Mouse (Mus musculus): ENCODE results near the gene Dhx36. TPM values are rescaled to one million over a fixed set of nuclear protein-coding genes. Genes with fewer than 3 reads are reported as not detected.

Dhx36 gene
- polyA plus RNA-seq, 1 experiment from 2014 or later, result 15.9 TPM

DNA sequence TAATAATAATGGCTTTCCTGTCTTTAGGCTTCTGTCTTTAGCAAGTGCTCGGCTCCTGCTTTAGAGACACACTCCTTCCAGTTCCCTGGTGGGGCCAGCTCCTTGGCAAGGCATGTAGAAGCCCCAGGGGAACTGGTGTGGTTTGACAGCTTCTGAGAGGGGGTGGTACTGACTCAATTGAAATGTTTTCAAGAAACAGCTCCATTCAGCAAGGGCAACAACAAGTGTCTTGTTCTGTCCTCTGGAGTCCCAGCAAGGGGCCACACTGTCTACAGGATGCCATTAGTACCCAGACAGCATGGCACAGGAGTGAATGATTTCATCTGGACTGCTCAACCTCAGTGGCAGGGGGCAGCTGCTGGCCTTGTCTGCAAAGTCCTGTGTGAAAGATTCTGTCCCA lies 51.0 kb downstream of the Dhx36 start:
- Histone ChIP-seq H3K9me3 (ENCODE audit: low read length) (no peaks in the 10 kb centered on the region), H3K27me3 (replicated peaks; ENCODE audit: insufficient read depth, low read length) (no peaks in the 10 kb centered on the region), H3K4me1 (ENCODE audit: insufficient read depth, low read depth, low read length) (peaks cover 3% of the 10 kb centered on the region; the same call in 1 of the 2 replicates), H3K4me3 (ENCODE audit: low read depth, low read length) (no peak overlapping the region), H3K4me2 (replicated peaks; ENCODE audit: low read depth, low read length) (no peak overlapping the region), H3K27ac (ENCODE audit: low read length) (no peak overlapping the region), H3K36me3 (ENCODE audit: insufficient read depth, low read length) (peaks cover 10% of the 10 kb centered on the region; the same call in 1 of the 2 replicates), H3K9ac (replicated peaks; ENCODE audit: low read depth) (no peak overlapping the region)
- DNase-seq (ENCODE audit: low spot score) (no peak), ATAC-seq (no peak)
- TF ChIP-seq EP300 (IDR thresholded peaks at IDR 0.05) (no peak), CTCF (IDR thresholded peaks at IDR 0.05) (no peak)
- WGBS, result 70% methylated on average over 1 of the region's 1 CpGs

DNA sequence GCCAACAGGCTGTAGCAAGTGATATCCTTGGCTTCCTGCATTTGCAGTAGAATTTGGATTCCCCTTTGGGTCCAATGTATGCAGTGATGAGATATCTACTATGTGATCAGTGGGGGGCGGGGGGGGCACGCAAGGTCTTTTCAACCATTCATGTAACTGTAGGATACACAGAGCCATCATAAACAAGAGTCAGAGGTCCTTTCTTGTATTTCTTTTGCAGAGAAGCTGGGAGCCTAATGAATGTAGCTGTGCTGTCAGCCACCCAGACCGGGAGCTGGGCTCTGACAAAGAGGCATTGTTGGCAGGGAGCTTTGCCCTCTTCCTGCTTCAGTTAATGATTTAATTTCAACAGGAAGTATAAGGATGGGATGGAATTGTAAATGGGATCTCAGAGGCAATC lies 52.7 kb downstream of the Dhx36 start:
- H3K27me3 ChIP-seq (replicated peaks; ENCODE audit: insufficient read depth, low read length), result no peaks in the 10 kb centered on the region
- H3K4me2 ChIP-seq (replicated peaks; ENCODE audit: low read depth, low read length), result no peak overlapping the region
- peak; percentile 21 for DNase-seq (ENCODE audit: low spot score)
- no peaks in the 10 kb centered on the region for H3K9me3 ChIP-seq (ENCODE audit: low read length)
- peaks cover 3% of the 10 kb centered on the region; the same call in 1 of the 2 replicates for H3K4me1 ChIP-seq (ENCODE audit: insufficient read depth, low read depth, low read length)
- no peak overlapping the region for H3K4me3 ChIP-seq (ENCODE audit: low read depth, low read length)
- H3K27ac ChIP-seq (ENCODE audit: low read length), result peak overlapping the region; percentile 38; the same call in 1 of the 2 replicates
- H3K9ac ChIP-seq (replicated peaks; ENCODE audit: low read depth), result no peak overlapping the region
- peak; percentile 54; the same call in 1 of the 2 replicates for ATAC-seq
- peaks cover 4% of the 10 kb centered on the region; the same call in 1 of the 2 replicates for H3K36me3 ChIP-seq (ENCODE audit: insufficient read depth, low read length)
- 32% methylated on average over 3 of the region's 3 CpGs for WGBS
- TF ChIP-seq EP300 (IDR thresholded peaks at IDR 0.05), result 0 out of 2 replicates have a peak, but pooled peaks have one; percentile 30
- TF ChIP-seq CTCF (IDR thresholded peaks at IDR 0.05), result no peak

DNA sequence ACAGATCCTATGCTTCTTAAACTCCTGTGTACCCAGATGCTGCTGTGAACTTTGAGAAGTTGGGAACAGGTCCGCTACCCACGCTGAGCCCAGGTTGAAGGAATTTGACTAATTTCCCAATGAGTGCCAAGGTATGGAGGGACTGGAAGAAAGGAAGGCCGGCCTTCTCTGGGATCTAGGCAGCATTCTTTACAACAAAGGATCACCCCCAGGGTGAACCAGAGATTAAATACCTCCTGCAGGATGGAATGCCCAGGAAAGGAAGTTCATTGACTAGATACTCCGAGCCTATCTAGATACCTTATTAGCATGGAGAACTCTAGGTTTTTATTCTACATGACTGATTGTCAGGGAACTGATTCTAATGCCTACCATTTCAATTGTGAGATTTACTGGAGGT lies 53.8 kb downstream of the Dhx36 start:
- 62% methylated on average over 4 of the region's 4 CpGs for WGBS
- H3K27me3 ChIP-seq (replicated peaks; ENCODE audit: insufficient read depth, low read length), result no peaks in the 10 kb centered on the region
- peaks cover 3% of the 10 kb centered on the region; the same call in 1 of the 2 replicates for H3K4me1 ChIP-seq (ENCODE audit: insufficient read depth, low read depth, low read length)
- TF ChIP-seq EP300 (IDR thresholded peaks at IDR 0.05) (no peak), CTCF (IDR thresholded peaks at IDR 0.05) (no peak)
- no peak overlapping the region for H3K4me3 ChIP-seq (ENCODE audit: low read depth, low read length)
- H3K4me2 ChIP-seq (replicated peaks; ENCODE audit: low read depth, low read length), result no peak overlapping the region
- no peak for ATAC-seq
- DNase-seq (ENCODE audit: low spot score), result no peak
- peaks cover 10% of the 10 kb centered on the region; the same call in 1 of the 2 replicates for H3K36me3 ChIP-seq (ENCODE audit: insufficient read depth, low read length)
- H3K27ac ChIP-seq (ENCODE audit: low read length), result no peak overlapping the region
- no peaks in the 10 kb centered on the region for H3K9me3 ChIP-seq (ENCODE audit: low read length)
- H3K9ac ChIP-seq (replicated peaks; ENCODE audit: low read depth), result no peak overlapping the region

DNA sequence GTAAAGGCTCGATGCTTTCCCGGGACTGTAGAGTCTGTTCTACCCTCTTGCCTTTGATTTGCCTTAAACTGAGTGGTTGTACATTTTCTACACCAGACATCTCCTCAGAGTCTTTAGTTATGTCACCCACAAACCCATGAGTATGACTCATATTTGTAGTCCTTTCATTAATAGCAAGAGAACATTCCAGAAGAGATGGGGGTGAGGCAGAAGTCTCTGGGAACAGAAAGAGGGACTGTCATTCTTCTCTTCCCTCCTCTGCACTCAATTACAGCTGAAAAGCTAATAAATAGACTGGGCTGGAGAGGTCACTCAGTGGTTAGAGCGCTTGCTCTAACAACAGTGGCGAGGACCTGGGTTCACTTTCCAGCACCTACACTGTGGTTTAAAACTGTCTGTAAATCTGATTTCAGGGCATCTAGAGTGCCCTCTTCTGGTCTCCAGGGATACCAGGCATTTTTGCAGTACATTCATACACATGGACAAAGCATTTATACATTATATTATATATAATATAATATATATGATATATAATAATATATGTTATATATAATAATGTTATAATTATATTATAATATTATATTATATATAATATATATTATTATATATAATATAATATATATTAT lies 56.8 kb downstream of the Dhx36 start:
- Histone ChIP-seq H3K9me3 (ENCODE audit: low read length) (no peaks in the 10 kb centered on the region), H3K27ac (ENCODE audit: low read length) (no peak overlapping the region), H3K4me3 (ENCODE audit: low read depth, low read length) (no peak overlapping the region), H3K4me2 (replicated peaks; ENCODE audit: low read depth, low read length) (no peak overlapping the region), H3K27me3 (replicated peaks; ENCODE audit: insufficient read depth, low read length) (no peaks in the 10 kb centered on the region), H3K36me3 (ENCODE audit: insufficient read depth, low read length) (peaks cover 11% of the 10 kb centered on the region; the same call in 1 of the 2 replicates), H3K4me1 (ENCODE audit: insufficient read depth, low read depth, low read length) (peaks cover 3% of the 10 kb centered on the region; the same call in 1 of the 2 replicates), H3K9ac (replicated peaks; ENCODE audit: low read depth) (no peak overlapping the region)
- ATAC-seq (peak; percentile 36), DNase-seq (ENCODE audit: low spot score) (no peak)
- 87% methylated on average over 4 of the region's 4 CpGs for WGBS
- TF ChIP-seq EP300 (IDR thresholded peaks at IDR 0.05), result peak; percentile 62
- TF ChIP-seq CTCF (IDR thresholded peaks at IDR 0.05), result peak; percentile 36; the same call in 1 of the 2 replicates

DNA sequence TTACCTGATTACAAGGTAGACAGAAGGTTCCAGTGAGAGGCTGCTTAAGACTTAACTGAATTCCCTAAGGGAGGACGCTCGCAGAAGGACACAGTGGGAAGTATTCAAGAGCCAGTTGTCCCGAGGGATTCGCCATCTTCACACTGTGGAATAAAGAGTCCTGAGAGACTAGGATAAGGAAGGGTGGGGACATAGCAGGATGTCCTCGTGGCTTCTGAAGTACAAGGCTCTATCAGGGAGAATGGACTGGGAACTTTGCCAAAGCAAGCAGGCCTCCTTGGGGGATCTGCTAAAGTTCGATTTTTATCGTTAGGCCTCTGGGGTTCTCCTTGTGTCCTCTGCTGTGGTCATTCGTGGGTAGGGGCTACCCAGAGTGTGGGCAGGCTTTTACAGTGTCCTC lies 59.7 kb downstream of the Dhx36 start:
- H3K9ac ChIP-seq (replicated peaks; ENCODE audit: low read depth), result no peak overlapping the region
- peaks cover 11% of the 10 kb centered on the region; the same call in 1 of the 2 replicates for H3K36me3 ChIP-seq (ENCODE audit: insufficient read depth, low read length)
- no peak overlapping the region for H3K4me2 ChIP-seq (replicated peaks; ENCODE audit: low read depth, low read length)
- no peaks in the 10 kb centered on the region for H3K27me3 ChIP-seq (replicated peaks; ENCODE audit: insufficient read depth, low read length)
- no peaks in the 10 kb centered on the region for H3K9me3 ChIP-seq (ENCODE audit: low read length)
- no peak overlapping the region for H3K4me3 ChIP-seq (ENCODE audit: low read depth, low read length)
- ATAC-seq, result peak; percentile 46; the same call in 1 of the 2 replicates
- DNase-seq (ENCODE audit: low spot score), result peak; percentile 53
- H3K27ac ChIP-seq (ENCODE audit: low read length), result peak overlapping the region; percentile 16; the same call in 1 of the 2 replicates
- 35% methylated on average over 8 of the region's 8 CpGs for WGBS
- no peaks in the 10 kb centered on the region for H3K4me1 ChIP-seq (ENCODE audit: insufficient read depth, low read depth, low read length)
- TF ChIP-seq EP300 (IDR thresholded peaks at IDR 0.05), result peak; percentile 64
- no peak for TF ChIP-seq CTCF (IDR thresholded peaks at IDR 0.05)

DNA sequence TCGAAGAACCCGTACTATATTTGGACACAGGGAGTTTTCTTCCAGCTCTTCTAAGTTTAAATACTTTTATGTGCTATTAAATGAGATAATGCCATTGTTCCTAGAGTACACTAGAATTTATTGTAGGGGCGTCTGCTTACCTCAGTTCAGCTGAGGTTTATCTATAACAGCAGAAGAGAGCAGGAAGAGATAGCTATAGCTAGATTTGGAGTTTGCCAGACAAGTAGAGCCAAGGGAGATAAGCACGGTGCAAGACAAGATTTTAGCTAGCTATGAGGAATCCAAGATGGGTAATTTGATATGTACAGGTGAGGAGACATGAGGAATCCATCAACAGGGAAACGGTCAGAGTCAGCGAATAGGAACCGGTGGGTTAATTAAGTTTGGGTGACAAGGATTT lies 60.5 kb downstream of the Dhx36 start:
- DNase-seq (ENCODE audit: low spot score) (no peak), ATAC-seq (no peak)
- no peak for TF ChIP-seq CTCF (IDR thresholded peaks at IDR 0.05)
- no peak for TF ChIP-seq EP300 (IDR thresholded peaks at IDR 0.05)
- no peak overlapping the region for H3K4me2 ChIP-seq (replicated peaks; ENCODE audit: low read depth, low read length)
- no peaks in the 10 kb centered on the region for H3K4me1 ChIP-seq (ENCODE audit: insufficient read depth, low read depth, low read length)
- no peaks in the 10 kb centered on the region for H3K27me3 ChIP-seq (replicated peaks; ENCODE audit: insufficient read depth, low read length)
- peaks cover 11% of the 10 kb centered on the region; the same call in 1 of the 2 replicates for H3K36me3 ChIP-seq (ENCODE audit: insufficient read depth, low read length)
- H3K4me3 ChIP-seq (ENCODE audit: low read depth, low read length), result no peak overlapping the region
- peak overlapping the region; percentile 16 for H3K27ac ChIP-seq (ENCODE audit: low read length)
- WGBS, result 75% methylated on average over 7 of the region's 7 CpGs
- H3K9me3 ChIP-seq (ENCODE audit: low read length), result no peaks in the 10 kb centered on the region
- no peak overlapping the region for H3K9ac ChIP-seq (replicated peaks; ENCODE audit: low read depth)
